Mouse (Mus musculus) right cerebral cortex, adult 2 months (tissue): ENCODE data around the gene Iffo1.

Experiments
- DNase-seq, 2 experiments: peaks; one replicate each; pipeline ENCODE4 v3.0.0; 2021 to 2022; ENCODE audit warnings: low spot score in 2 of 2

The Iffo1 gene

DNA sequence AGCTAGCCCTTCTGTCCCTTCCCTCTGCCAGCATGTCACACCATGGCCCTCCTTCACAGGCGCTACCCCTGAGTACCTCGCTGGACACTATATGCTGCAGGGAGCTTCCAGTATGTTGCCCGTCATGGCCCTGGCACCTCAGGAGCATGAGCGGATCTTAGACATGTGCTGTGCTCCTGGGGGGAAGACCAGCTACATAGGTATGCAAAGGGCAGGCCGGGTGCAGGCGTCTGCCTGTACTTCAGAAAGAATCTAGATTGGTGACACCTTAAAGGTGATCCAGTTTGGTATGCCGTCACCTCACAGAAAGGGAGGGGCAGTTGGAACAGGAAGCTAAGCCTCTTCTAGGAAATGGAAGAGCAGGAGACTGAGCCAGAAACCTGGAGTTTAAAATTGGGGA is 5.3 kb upstream of the Iffo1 start:
- no peak for DNase-seq

DNA sequence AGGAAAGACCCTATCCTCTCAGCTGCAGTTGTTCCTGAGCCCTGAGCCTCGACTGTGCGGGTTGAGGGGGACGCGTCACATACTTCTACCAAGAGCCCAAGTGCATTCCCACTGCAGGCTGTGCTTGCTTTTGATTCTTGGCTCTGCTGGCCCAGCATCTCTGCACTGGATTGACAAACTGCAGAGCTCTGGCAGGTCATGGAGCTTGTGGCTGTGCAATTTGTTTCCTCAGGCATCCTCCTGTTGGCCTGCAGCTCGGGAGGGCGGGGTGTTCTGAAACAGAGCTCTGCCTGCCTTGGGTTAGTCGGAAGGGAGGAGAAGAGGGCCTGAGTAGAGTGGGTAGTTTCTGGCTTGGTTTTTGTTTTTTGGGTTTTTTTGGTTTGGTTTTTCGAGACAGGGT is 2.6 kb upstream of the Iffo1 start:
- no peak for DNase-seq

DNA sequence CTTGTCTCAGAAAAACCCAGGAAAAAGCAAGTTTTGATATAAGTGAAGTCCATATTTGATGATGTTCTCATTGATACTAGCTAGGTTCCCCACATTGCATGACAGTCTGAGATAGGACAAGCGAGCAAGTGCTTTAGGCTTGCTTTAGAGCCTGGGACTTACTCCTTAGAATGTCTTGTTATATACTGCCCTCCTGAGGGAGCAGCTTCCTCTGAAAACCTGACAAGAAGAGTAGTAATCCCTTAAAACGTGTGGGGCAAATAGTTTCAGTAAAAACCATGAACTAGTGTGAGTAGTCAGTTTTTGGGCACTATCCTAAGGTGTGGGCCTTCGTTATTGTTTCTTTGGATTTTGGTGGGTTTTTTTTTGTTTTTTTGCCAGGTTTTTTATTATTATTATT is 1.9 kb upstream of the Iffo1 start:
- DNase-seq: no peak

DNA sequence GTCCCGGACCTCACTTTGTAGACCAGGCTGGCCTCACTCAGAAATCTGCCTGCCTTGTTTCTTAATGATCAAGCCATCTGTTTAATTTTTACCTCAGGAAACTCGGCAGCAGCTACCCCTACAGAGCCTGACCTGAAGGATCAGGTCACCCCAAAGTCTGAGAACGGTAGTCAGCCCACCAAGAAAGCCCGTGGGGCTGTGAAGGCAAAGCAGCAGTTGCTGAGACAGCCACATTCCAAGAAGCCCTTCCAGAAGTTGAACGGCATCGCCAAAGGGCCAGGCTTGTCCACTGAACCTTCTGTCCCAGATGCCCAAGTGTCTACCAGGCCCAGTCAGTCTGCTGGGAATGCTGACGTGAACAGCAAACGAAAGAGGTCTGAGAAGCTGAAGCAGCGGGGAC is 1.1 kb upstream of the Iffo1 start:
- no peak for DNase-seq

DNA sequence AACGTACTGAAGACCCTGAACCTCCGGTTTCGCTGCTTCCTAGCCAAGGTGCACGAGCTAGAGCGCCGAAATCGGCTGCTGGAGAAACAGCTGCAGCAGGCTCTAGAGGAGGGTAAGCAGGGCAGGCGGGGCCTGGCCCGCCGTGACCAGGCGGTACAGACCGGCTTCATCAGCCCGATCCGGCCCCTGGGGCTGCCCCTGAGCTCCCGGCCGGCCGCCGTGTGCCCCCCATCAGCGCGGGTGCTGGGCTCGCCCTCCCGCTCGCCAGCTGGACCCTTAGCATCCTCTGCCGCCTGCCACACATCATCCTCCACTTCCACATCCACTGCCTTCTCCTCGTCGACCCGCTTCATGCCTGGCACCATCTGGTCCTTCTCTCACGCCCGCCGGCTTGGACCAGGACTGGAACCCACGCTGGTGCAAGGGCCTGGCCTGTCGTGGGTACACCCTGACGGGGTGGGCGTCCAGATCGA is 474 bp downstream of the Iffo1 start:
- DNase-seq: peak; percentile 34 to 42

DNA sequence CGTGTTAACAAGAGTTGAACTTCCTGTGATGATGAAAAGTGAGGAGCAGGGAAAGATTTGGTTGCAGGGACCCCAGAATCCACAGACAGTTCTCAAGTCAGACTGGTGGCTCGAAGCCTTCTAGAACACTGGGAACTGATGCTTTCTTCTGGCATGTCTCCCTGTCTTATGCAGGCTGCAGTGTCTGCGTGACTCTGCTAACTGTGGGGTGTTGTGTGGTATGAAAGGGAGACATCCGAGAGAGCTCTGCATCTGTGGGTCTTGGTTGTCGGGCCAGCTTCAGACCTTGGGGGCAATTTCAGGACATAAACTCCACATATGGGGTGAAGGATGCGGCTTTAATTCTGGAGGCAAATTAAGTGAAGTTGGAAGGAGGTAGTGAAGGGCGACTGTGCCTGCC is 1.1 kb downstream of the Iffo1 start:
- peak; percentile 31 to 40 for DNase-seq

DNA sequence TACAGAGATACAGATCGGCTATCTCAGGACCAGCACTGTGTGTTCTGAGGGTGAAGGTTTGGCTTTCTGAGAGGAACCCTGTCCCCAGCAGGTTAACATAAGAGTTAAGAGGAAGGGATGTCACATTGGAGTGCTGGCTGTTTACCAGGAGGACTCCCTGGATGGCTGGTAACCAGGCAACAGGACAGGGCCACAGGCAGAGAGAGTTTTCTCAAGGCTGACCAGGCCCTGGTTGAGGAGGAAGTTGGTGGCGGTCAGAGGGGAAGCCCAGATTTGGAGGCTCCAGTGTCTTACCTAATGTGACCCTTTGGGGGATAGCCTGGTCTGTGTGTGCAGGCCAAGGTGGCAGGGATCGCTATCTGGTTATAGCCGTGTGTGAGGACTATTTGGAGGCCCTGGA is 1.8 kb downstream of the Iffo1 start:
- peak; percentile 42 to 60 for DNase-seq

DNA sequence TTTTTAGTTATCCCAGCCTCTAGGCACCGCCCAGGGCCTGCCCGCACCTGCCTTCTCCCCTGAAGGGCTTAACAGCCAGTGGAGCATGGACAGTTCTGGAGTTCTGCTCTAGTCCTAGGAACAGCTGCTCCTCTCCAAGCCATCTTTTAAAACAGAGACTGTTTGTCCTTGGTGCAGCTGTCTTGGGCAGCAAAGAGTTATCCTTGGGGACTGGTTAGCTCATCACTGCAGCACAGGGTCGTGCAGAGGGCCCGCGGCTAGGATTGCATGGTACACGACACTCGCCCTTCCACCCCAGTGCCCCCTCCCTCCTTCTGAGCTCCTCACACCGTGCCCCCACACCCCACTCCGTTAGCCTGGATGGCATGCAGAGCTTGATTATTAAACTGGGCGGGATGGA is 2.3 kb downstream of the Iffo1 start:
- no peak for DNase-seq

DNA sequence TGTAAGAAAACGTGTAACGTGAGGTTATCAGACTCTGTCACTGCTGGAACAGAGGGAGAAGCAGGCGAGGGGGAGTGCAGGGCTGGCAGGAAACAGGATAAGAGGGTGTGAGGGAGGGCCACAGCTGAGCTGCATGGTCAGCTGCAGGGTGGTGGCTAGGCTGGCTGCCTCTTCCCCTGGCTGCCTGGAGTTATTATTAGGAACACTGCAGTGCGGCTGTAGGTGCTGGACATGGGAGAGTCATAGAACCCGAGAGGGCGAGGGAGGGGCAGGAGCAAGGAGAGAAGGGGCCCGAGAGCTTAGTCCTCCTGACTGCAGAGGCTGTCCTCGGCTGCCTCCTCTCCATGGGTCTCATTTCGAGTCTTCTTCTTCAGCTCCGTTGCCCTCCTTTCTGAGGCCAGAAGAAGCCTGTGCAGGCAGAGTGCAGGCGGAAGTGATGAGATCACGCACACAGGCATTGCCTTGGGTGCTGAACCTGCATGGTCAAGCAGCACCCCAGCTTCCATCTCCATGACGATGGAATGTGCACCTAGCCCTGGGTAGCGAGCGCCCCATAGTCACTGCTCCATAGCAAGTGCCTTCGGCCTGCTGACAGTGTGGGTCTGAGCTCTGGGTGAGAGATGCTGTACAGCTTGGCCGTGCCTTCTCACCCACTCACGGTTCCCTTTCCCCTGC is 3.3 kb downstream of the Iffo1 start:
- peak; percentile 60 to 68 for DNase-seq

DNA sequence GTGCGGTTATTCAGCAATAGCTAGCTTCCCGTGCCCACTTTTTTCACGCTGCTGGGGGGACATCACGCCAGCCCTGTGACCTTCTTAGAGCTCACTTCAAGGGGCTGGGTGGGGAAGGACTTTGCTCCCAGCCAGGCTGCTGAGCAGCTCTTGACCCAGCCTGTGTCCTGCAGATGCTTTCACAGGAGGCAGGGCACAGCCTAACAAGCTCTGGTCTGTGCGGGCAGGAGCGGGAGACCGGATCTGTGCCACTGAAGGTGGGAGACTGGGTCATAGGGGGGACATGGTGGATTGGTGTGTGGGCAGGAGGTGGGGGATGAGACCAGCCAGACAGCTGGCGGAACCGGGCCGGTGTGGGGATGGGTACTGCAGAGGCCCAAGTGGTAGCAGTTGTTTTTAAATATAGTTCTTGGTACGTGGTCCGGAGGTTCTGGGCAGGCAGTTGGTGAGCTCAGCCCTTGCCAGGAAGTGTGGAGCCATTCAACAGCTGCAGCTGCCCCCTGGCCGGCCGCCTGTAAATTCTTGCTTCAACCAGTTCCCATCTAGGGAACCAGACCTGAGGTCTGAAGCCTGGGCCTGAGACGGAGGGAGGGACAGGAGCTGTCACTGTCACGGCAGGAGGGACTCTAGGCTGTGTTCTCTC is 4.0 kb downstream of the Iffo1 start:
- DNase-seq: peak; percentile 53 to 70

DNA sequence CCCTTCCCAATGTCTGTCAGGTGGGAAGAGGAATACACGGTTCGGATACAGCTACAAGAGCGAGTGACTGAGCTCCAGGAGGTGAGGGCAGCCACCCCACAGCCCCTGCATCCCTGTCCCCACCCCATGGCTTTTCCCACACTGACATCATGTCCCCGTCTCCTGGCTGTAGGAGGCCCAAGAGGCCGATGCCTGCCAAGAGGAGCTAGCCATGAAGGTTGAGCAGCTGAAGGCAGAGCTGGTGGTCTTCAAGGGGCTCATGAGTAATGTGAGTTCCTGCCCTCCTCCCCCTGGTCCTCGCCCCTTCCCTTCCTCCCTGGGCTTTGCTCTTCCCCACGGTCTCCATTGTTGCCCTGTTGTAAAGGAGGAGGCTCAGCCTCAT is 4.5 kb downstream of the Iffo1 start:
- DNase-seq: no peak

DNA sequence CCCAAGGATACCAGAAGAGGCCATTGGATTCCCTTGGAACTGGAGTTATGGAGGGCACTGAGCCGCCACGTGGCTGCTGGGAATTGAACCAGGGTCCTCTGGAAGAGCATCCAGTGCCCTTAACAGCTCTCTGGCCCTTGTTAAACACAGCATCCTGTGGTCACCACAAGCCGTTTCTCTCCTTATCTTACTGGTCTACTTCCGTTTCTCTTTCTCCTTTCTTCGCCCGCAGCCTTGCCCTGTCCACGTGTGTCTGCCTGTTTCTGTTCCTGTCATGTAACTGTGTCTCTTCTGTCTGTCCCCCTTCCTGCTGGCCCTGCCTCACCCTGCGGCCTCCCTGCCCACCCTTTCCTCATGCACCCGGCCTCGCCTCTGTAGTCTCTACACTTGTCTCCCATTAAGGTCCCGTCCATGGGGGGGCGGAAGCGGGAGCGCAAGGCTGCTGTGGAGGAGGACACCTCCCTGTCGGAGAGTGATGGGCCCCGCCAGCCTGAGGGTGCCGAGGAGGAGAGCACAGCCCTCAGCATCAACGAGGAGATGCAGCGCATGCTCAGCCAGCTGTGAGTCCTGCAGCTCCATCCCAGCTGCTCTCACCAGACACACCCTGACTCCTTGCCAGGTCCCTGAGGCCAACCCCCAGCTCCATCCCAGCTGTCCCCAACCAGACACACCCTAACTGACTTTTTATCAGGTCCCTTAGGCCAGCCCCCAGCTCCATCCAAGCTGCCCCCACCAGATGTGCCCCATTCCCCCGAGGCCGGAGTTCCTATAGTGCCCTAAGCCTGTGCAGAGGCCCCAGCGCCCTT is 7.4 kb downstream of the Iffo1 start:
- DNase-seq: no peak

DNA sequence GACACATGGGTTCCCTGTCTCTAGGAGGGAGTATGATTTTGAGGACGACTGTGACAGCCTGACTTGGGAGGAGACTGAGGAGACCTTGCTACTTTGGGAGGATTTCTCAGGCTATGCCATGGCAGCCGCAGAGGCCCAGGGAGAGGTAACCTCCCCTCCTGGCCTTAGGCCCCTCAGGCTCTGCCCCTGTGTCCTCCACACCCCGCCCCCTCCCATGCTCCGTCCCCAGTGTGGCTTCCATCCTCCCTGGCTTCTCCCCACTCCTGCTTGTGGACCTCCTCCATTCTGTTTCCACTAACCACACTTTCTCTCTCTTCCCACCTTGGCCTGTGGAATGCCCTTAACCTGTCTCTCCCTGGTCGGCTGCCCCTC is 8.0 kb downstream of the Iffo1 start:
- no peak for DNase-seq

DNA sequence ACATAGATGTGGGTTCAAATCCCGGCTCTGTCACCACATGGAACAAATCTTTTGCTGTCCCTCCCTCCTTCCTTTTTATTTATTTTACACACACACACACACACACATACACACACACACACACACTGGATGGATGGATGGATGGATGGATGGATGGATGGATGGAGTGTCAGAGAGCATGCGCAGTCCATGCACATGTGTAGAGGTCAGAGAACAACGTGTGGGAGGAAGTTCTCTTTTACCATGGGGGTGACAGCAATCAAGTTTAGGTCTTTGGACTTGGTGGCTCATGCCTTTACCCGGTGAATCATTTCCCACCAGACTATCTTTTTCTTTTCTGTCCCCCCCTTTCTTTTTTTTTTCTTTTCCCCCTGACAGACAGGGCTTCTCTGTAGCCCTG is 8.6 kb downstream of the Iffo1 start:
- DNase-seq: no peak

DNA sequence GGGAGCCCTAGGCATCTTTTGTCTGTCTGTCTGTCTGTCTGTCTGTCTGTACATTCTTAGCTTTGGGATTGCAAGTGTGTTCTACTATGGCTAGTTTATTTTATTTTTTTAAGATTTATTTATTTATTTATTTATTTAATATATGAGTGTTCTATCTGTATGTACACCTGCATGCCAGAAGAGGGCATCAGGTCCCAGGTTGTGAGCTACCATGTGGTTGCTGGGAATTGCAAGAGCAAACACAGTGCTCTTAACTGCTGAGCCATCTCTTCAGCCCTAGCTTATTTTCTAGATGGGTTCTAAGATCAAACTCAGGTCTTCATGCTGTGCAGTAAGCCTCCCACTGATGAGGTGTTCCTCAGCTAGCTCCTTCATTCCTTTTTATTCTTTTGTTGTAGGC is 9.5 kb downstream of the Iffo1 start:
- DNase-seq: no peak

DNA sequence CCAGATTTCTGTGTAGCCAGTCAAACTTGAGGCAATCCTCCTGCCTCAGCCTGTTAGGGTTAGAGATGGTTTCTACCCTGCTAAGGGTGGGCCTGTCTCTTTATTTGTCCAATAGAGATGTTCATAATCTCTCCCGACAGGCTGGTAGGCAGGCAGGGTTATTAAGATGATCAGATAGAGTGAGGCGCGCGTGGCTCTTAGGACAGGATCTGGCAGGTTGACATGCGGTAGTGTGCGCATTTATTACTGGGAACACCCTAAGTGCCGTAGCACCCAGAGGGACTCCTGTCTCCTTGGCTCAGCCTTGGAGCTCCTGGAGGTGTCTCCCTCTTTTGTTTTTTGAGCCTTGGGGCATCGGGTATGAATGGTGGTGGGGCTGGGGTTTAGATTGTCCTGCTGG is 10.2 kb downstream of the Iffo1 start:
- DNase-seq: no peak

DNA sequence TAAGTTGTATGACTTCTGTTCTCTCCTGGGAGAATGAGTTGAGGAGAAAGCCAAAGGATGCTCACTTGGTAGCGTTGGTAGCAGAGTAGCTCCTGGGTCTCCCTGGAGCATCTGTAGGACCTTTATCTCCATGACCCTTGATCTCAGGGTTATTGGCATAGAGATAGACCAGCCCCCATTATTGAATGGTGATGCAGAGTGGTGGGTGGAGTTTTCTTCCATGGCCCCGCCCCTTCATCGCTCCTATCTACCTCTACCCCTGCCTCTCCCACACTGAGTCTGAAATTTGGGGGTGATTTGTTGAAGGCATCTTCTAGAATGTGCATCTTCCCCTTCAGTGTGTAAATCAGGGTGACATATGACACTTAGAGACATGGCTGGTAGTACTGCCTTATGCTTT is 11.4 kb downstream of the Iffo1 start:
- no peak for DNase-seq

DNA sequence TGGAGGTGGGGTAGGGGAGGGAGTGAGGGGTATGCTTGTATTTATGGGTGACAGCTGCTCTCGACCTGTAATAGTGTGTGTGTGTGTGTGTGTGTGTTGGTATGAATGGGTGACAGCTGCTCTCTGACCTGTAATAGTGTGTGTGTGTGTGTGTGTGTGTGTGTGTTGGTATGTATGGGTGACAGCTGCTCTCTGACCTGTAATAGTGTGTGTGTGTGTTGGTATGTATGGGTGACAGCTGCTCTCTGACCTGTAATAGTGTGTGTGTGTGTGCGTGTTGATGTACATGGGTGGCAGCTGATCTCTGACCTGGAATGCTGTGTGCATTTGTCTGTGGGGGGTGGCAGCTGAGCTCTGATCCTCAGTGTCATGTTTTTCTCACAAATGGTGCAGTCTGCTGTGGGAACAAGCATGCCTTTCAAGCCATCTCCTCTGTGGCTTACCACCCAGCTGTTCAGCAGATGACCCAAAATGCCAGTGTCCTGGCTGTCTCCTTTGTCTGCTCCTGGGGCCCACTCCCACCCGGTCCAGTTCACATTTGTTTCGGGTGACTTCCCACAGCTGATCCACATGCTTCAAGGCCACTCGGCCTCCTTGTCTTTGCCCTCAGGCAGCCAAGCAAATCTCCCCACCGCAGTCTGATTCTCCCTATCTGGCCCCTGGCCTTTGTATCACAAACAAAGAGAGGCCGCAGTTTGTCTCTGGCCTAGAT is 12.0 kb downstream of the Iffo1 start:
- DNase-seq: no peak

DNA sequence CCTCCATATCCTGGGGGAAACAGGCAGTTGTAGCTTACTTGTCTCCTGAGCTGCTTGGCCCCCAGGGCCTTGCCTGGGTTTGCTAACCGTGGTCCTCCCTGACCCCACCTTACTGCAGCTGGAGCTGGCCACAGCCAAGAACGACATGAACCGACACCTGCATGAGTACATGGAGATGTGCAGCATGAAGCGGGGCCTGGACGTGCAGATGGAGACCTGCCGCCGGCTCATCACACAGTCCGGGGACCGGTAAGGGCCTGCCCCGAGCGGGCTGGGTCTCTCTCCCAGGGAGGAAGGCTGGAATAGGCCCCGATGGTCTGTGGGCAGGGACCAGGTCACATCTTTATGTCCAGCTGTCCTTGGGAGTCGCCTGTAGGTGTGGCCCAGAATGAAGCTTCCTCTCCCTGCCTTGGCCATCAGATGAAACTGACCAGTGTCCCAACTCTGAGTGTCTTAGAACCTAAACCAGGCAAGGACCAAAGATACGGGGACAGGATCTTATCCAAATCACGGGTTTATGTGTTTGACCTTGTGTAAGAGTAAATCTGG is 14.0 kb downstream of the Iffo1 start:
- no peak for DNase-seq

DNA sequence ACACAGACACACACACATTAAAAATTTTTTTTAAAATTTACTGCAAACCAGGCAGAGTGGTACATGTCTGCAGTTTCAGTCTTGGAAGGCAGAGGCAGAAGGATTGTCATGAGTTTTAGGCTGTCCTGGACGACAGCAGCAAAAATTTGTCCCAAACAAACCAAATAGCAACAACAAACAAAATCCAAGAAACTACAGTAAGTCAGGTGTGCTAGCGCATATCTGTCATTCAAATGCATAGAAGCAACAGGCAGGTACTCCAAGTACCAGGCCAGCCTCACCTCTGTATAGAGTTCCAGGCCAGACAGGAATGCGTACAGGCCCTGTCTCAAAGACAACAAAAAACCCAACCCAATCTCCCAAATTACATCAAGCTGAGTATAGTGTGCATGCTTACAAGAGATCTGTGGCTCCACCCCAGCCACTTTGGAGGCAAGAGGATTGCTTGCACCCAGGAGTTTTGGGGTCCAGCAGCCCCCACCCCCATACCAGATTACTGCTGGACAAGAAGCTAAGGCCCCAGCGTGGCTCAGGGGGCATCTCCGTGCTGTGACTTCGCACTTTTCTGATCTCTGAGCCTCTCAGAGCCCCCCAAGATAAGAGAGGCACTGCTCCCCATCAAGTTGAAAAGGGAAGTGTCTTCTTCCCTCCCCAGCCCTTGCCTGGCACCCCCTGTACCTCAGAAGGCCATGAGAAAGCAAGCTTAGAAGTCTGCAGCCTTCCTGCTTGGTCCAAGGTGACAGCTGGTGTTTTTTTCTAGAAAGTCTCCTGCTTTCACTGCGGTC is 14.9 kb downstream of the Iffo1 start:
- no peak for DNase-seq

DNA sequence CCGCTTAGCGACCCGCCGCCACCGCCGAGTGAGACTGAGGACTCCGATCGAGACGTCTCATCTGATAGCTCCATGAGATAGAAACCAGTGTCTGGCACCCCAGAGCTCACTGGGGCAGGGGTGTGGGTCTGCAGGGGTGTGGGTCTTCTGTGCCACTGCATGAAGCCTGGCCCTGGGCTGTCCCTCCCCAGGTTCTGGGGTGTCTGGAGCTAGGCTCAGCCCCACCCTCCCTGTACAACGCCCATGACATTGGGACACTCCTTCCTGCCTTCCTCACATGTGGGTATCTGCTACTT is 15.5 kb downstream of the Iffo1 start:
- peak in 1 of 2 experiments; percentile 15 for DNase-seq
